Mouse (Mus musculus): ENCODE measurements around the gene Lats2.

The Lats2 gene

DNA sequence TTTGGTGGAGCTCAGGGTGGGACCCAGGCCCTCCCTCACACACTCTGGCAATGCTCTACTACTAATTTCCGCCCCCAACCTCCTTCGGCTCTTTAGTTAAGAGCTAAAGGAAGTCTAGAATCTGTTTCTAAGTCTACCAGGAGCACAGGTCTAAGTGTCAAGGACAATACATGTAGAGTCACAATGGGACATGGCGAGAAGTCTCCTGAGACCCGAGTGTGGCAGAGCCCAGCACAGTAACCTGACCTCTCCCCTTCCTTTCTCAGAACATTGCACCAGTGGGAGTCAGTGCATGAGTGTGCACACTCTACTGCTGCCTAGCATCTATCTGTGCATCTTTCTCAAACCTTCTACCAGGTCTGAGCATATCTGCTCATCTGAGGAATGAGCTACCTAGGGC is 52.4 kb downstream of the Lats2 start:
- in situ Hi-C loops (cut with MboI; ENCODE audit: low pct_unique_long_range_greater_than_20kb in 1 of 2, low sequenced_read_pairs in 2 of 2, unreplicated experiment in 1 of 2), result no loop called here

DNA sequence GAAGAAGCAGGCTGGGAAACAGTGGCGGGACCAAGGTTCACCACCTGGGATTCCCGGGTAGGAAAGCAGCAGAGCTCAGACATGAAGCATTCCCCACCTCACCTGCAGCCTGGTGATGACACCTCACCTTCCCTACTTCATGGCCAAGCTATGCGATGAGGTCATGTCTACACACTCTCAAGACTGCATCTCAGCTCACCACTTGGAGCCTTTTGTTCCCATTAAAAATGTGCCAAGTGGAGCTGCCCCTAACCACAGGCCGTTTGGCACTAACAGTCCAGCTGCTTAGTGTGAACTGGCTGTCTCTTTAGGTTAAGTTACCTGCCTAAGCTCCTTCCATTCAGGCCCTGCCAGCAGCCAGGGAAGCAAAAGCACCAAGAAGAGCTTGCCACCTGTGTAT is 53.1 kb downstream of the Lats2 start:
- in situ Hi-C loops (cut with MboI; ENCODE audit: low pct_unique_long_range_greater_than_20kb in 1 of 2, low sequenced_read_pairs in 2 of 2, unreplicated experiment in 1 of 2), result no loop called here

DNA sequence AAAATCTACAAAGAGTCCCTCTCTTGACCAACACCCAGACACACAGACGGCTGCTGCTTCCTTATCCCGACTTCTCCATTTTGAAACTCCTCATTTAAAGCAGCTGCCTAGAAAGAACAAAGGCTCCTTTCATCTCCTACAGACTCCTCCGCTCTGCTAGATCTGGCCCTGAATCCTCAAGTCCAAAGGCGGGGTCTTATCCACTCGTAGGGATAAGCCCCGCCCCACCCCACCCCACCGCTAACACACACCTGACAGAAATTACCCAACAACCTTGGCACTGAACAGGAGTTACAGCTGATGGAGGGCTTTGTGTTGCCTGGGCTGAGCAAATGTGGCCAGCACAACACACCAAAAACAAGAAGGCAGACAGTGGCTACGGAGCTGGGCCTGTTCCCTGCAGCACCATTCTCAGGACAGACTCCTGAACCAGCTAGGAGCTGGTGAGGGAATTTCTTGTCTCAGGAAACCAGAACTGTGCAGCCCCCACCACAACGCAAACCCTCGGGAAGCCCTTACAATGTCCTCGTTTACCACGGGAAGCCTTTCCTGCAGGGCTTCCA is 56.2 kb downstream of the Lats2 start:
- in situ Hi-C loops (cut with MboI; ENCODE audit: low pct_unique_long_range_greater_than_20kb in 1 of 2, low sequenced_read_pairs in 2 of 2, unreplicated experiment in 1 of 2), result no loop called here

DNA sequence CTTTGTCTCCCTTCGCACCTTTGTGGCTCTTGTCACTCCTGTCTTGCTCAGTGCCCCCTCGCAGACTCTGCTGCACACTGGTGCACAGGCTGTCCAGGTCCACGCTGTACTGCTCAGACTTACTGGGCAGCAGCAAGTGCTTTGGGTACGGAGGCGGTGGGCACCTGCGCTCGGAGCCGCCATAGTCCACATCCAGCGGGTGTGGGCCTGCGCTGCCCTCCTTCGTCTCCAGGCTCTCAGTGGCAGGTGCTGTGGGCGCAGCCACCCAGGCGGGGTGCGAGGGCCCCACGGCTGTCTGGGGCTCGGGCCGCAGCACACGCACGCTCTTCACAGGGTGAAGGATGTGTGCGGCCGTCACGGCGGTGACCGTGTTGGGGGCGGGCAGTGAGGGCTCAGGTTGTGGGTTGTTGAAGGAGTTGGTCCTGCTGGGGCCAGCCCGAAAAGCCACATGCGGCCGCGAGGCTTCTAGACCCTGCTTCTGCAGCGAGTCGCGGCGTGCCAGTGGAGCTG is 58.7 kb downstream of the Lats2 start:
- in situ Hi-C loops (cut with MboI; ENCODE audit: low pct_unique_long_range_greater_than_20kb in 1 of 2, low sequenced_read_pairs in 2 of 2, unreplicated experiment in 1 of 2), result loop anchor here in 1 of 2 experiments (25.0 kb wide), 1 partner anchor 213 kb away; no protein-coding TSS in a partner anchor

DNA sequence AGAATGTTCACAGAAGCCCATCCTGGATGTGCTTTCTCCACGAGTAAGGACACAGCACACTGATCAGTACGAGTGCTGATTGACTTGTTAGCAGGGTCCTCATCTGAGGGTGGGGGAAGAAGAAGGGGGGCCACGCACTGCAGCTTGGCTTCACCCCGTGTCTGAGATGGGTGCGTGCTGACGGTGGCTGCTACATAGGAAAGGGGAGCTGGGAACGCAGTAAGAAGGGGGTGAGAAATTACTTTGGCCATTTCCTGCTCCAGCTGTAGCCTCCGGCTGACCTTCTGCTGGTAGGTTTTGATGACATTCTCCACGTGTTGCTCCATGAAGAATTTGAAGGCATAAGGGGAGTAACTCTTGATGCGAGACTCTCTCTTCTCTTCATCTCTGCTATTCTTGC is 59.2 kb downstream of the Lats2 start:
- in situ Hi-C loops (cut with MboI; ENCODE audit: low pct_unique_long_range_greater_than_20kb in 1 of 2, low sequenced_read_pairs in 2 of 2, unreplicated experiment in 1 of 2), result loop anchor here in 1 of 2 experiments (25.0 kb wide), 1 partner anchor 213 kb away; no protein-coding TSS in a partner anchor

DNA sequence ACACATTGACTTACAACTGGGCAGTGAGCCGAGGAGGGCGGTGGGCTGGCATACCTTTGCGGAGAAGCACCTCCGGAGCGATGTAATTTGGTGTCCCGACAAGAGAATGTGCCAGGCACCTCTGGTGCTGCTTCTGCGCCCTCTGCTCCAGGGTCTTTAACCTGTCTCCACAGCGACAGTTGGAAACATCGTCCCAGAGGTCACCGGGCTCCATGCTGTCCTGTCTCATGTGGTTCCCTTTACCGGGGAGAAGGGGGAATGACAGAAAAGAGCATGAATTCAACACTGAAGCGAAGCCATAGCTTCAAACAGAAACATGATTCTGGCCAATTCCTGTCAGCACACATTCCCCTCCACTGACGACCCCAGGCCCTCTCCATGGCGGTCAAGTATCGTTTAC is 62.1 kb downstream of the Lats2 start:
- in situ Hi-C loops (cut with MboI; ENCODE audit: low pct_unique_long_range_greater_than_20kb in 1 of 2, low sequenced_read_pairs in 2 of 2, unreplicated experiment in 1 of 2), result loop anchor here in 1 of 2 experiments (25.0 kb wide), 1 partner anchor 216 kb away; no protein-coding TSS in a partner anchor

DNA sequence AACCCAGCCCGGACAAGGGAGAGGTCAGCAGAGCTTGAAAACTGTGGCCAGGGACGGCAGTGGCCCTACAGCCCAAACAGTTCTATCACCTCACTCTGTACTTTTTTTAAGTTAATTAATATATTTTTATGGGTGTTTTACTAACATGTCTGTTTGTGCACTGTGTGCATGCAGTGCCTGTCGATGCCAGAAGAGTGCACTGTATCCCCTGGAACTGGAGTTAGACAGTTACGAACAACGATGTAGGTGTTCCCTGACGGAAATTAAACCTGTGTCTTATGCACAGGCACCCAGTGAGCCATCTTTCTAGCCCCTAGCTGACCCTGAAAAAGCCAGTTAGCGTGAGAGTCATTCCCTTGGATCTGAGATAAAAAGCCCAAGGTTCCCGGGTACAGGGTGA is 62.6 kb downstream of the Lats2 start:
- in situ Hi-C loops (cut with MboI; ENCODE audit: low pct_unique_long_range_greater_than_20kb in 1 of 2, low sequenced_read_pairs in 2 of 2, unreplicated experiment in 1 of 2), result loop anchor here in 1 of 2 experiments (25.0 kb wide), 1 partner anchor 217 kb away; no protein-coding TSS in a partner anchor

DNA sequence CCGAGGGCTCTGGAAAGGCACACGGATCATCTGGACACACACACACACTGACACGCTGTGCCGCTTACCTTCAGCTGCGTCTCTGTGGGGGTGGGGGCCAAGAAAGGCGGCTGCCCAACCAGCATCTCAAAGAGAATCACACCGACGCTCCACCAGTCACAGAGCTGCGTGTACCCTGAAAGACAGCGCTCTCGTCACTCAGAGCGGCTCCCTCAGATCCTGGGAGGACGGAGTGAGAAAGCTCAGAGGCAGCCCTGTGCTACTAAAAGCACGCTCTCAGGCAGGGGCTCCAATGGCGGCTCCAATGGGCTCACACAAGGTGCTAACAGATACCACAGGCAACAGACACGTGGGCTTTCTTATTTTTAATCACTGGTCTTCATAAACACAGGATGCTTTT is 63.9 kb downstream of the Lats2 start:
- in situ Hi-C loops (cut with MboI; ENCODE audit: low pct_unique_long_range_greater_than_20kb in 1 of 2, low sequenced_read_pairs in 2 of 2, unreplicated experiment in 1 of 2), result loop anchor here in 1 of 2 experiments (25.0 kb wide), 1 partner anchor 218 kb away; no protein-coding TSS in a partner anchor

DNA sequence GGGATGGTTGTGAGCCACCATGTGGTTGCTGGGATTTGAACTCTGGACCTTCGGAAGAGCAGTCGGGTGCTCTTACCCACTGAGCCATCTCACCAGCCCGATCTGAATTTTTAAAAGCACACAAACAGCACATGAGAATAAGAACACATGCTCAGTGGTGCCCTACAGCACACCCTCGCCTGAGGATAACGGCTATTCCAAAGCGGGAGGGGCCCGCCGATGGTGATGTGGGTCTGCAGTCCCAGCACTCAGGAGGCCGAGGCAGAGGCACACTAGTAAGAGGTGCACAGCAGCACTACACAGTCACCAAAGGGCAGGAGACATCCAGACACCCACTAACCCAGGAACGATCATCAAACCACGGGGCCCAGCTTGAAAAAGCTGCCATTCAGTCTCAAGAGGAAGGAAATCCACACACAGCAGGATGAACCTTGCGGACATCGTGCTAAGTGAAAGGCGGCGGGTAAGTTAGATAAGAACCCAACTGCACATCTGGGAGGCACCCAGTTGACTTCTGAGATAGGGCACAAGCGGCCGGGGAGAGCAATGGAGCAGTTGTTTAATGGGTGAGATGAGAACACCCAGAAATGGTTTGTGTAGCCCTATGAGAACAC is 65.6 kb downstream of the Lats2 start:
- in situ Hi-C loops (cut with MboI; ENCODE audit: low pct_unique_long_range_greater_than_20kb in 1 of 2, low sequenced_read_pairs in 2 of 2, unreplicated experiment in 1 of 2), result loop anchor here in 1 of 2 experiments (25.0 kb wide), 1 partner anchor 220 kb away; no protein-coding TSS in a partner anchor

DNA sequence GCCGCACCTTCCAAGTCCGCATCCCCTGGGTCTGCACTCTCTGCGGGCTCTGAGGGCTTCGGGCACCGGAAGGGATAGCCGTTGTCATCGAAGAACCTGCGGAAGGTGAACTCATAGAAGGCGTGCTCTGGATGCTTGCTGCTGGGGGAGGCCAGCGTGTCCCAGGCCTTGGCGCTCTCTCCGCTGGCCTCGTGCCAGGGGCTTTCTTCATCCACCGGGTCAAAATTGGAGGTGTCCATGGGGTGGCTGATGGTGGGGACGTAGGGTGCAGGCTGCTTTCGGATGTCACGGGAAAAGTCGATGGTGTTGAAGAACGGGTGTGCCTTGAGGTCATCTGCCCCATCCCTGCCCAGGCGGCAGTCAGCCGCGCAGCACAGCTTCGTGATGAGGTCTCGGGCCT is 66.9 kb downstream of the Lats2 start:
- in situ Hi-C loops (cut with MboI; ENCODE audit: low pct_unique_long_range_greater_than_20kb in 1 of 2, low sequenced_read_pairs in 2 of 2, unreplicated experiment in 1 of 2), result loop anchor here in 1 of 2 experiments (25.0 kb wide), 1 partner anchor 221 kb away; no protein-coding TSS in a partner anchor

DNA sequence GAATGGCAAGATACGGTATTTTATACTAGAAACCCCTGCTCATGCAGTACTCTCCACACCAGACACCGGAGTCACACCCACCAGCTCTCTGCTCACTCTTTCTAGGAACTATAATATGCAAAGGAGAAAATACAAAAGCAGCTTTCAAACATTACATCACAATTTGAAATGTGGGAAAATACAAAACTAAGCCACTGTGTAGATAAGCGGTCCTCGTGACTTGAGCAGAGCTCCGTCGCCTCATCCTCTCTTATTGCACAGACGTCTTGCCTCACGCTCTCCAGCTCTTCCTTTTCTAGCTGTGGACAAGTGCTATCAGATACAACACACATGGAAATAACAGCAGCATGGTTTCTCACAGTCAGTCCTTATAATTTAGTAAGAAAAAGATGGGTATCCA is 67.5 kb downstream of the Lats2 start:
- in situ Hi-C loops (cut with MboI; ENCODE audit: low pct_unique_long_range_greater_than_20kb in 1 of 2, low sequenced_read_pairs in 2 of 2, unreplicated experiment in 1 of 2), result loop anchor here in 1 of 2 experiments (25.0 kb wide), 1 partner anchor 222 kb away; no protein-coding TSS in a partner anchor

DNA sequence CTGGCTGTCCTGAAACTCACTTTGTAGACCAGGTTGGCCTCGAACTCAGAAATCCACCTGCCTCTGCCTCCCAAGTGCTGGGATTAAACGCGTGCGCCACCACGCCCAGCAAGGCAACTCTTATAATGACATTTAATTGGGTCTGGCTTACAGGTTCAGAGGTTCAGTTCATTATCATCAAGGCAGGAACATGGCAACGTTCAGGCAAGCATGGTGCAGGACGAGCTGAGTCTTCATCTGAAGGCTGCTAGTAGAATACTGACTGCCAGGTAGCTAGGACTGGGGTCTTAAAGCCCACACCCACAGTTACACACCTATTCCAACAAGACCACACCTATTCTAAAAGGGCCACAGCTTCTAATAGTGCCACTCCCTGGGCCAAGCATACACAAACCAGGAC is 70.1 kb downstream of the Lats2 start:
- in situ Hi-C loops (cut with MboI; ENCODE audit: low pct_unique_long_range_greater_than_20kb in 1 of 2, low sequenced_read_pairs in 2 of 2, unreplicated experiment in 1 of 2), result loop anchor here in 1 of 2 experiments (10.0 to 25.0 kb wide), 2 partner anchors 107 to 224 kb away; partner anchors contain the start of gene Sap18

DNA sequence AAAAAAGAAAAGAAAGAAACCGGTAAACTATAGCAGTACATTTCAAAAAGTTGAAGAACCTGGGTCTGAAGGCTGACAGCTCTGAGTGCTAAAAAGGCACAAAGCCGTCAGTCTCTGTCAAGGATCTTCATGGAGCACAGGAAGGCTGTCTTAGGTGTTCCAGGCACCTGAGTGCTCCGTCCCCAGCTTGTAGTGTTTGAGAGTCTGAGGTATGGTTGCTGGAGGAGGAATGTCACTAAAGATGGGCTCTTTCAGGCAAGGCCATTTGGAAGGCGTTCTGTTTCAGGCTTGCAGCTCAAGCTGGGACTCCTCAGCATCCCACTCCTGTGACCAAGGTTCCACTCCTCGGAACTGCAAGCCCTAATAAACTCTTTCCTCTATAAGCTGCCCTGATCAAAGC is 70.7 kb downstream of the Lats2 start:
- in situ Hi-C loops (cut with MboI; ENCODE audit: low pct_unique_long_range_greater_than_20kb in 1 of 2, low sequenced_read_pairs in 2 of 2, unreplicated experiment in 1 of 2), result loop anchor here in 1 of 2 experiments (10.0 to 25.0 kb wide), 2 partner anchors 107 to 225 kb away; partner anchors contain the start of gene Sap18

DNA sequence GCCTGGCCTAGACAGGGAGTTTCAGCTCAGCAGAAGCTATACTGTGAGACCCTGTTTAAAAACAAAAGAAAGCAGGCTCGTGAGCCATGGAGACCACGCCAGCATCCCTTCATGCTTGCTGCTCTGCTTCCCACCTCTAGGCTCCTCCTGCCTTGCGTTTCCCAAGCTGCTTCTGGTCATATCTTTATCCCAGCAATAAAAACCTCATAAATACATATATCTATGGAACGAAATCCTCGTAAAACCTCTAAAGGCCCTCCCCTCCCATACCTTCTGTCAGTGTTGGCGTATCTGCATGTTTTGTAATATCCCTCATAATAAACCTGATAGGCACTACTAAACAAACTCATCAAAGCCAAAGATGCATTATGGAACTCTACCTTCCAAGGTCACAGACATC is 71.5 kb downstream of the Lats2 start:
- in situ Hi-C loops (cut with MboI; ENCODE audit: low pct_unique_long_range_greater_than_20kb in 1 of 2, low sequenced_read_pairs in 2 of 2, unreplicated experiment in 1 of 2), result loop anchor here in 1 of 2 experiments (10.0 to 25.0 kb wide), 2 partner anchors 108 to 226 kb away; partner anchors contain the start of gene Sap18

DNA sequence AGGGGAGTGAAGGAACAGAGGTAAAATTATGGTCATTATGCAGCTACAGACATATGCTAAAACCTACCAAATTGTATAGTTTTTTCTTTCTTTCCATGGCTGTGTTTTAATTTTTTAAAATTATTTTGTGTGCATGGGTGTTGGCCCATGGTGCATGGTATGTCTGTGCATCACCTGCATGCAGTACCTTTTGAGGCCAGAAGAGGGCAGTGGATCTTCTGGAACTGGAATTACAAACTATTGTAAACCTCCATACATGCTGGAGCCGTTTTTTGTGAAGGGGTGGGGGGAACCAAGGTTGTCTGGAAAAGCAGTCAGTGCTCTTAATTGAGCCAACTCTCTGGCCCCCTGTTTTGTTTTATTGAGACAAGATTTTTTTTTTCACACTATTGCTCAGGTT is 73.6 kb downstream of the Lats2 start:
- in situ Hi-C loops (cut with MboI; ENCODE audit: low pct_unique_long_range_greater_than_20kb in 1 of 2, low sequenced_read_pairs in 2 of 2, unreplicated experiment in 1 of 2), result loop anchor here (5.0 to 25.0 kb wide), 3 partner anchors 110 to 228 kb away; partner anchors contain the start of gene Sap18 (in 1 of the 2)

DNA sequence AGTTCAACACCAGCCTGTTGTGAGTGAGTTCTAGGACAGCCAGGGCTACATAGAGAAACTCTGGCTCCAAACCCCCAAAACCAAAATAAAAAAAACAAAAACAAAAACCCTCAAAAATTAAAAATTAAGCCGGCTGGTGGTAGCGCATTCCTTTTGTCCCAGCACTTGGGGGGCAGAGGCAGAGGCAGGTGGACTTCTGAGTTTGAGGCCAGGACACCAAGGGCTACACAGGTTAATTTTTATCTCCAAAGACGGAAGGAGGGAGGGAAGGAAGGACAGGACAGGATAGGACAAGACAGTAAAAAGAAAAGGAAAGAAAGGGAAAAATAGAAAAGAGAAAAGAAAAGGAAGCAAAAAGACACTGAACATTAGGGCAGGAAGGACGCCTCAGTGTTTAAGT is 75.4 kb downstream of the Lats2 start:
- in situ Hi-C loops (cut with MboI; ENCODE audit: low pct_unique_long_range_greater_than_20kb in 1 of 2, low sequenced_read_pairs in 2 of 2, unreplicated experiment in 1 of 2), result loop anchor here (5.0 to 25.0 kb wide), 3 partner anchors 112 to 230 kb away; partner anchors contain the start of gene Sap18 (in 1 of the 2)

DNA sequence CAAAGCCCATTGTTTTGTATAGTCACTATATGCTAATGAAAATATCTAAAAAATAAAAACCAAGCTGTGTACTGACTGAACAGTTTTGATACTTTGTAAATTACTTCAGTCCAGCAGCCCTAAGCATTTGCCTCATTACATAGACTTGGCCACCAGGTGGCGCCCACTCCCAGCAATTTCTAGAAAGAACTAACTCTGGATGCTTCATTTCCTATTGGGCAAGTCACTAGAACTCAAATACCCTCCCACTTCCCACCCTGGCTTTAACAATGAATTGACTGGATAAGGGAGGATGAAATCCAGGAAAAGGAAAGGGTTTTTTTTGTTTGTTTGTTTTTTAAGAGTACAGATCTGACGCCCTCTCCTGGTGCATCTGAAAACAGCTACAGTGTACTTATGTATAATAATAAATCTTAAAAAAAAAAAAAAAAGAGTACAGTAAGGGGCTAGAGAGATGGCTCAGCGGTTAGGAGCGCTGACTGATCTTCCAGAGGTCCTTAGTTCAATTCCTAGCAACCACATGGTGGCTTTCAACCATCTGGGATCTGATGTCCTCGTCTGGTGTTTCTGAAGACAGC is 78.1 kb downstream of the Lats2 start:
- in situ Hi-C loops (cut with MboI; ENCODE audit: low pct_unique_long_range_greater_than_20kb in 1 of 2, low sequenced_read_pairs in 2 of 2, unreplicated experiment in 1 of 2), result loop anchor here (5.0 to 25.0 kb wide), 3 partner anchors 115 to 232 kb away; partner anchors contain the start of gene Sap18 (in 1 of the 2)

DNA sequence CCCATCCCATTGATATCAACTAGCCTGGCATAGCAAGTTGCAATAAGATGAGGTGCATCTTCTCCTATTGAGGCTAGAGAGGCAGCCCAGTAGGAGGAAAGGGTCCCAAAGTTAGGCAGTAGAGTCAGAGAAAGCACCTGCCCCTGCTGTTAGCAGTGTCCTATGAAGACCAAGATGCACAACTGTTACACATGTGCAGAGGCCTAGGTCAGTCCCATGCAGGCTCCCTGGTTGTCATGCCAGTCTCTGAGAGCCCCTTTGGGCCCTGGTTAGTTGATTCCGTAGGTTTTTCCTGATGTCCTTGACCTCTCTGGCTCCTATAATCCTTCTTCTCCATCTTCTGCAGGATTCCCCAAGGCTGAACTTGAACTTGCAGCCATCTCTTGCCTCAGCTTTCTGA is 78.7 kb downstream of the Lats2 start:
- in situ Hi-C loops (cut with MboI; ENCODE audit: low pct_unique_long_range_greater_than_20kb in 1 of 2, low sequenced_read_pairs in 2 of 2, unreplicated experiment in 1 of 2), result loop anchor here in 1 of 2 experiments (25.0 kb wide), 1 partner anchor 233 kb away; no protein-coding TSS in a partner anchor

DNA sequence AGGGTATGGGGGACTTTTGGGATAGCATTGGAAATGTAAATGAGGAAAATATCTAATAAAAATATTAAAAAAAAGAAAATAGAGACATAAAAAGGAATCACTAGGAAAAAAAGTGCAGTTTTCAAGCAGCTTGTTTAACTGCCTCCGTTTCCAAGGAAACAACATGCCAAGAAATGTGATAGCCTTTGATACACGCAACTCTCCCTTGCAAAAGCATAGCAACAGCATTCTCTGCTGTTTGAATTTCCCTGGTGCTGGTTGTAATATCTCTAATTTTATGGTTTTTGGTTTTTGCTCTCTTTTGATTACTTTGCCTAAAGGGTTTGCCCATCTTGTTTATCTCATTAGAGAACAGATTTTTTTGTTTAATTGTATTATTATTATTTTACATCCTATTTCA is 82.7 kb downstream of the Lats2 start:
- in situ Hi-C loops (cut with MboI; ENCODE audit: low pct_unique_long_range_greater_than_20kb in 1 of 2, low sequenced_read_pairs in 2 of 2, unreplicated experiment in 1 of 2), result loop anchor here in 1 of 2 experiments (25.0 kb wide), 1 partner anchor 237 kb away; no protein-coding TSS in a partner anchor
